Mouse (Mus musculus) testis, adult 2 months (tissue): Measurements from ENCODE around the gene Nab2.

Source experiments
- CTCF ChIP-seq: fragments of 200-500 bp; IDR thresholded peaks from 2 replicates; pipeline ENCODE4 v1.5.1; 2012; ENCODE audit warnings: low read depth, mild to moderate bottlenecking, inconsistent platforms, low read length, moderate library complexity; ENCODE audit not compliant: control insufficient read depth, insufficient read depth, insufficient replicate concordance
- POLR2A ChIP-seq: fragments of 200-500 bp; IDR thresholded peaks from 2 replicates; pipeline ENCODE4 v1.6.1; 2012; ENCODE audit warnings: low read depth, mild to moderate bottlenecking, inconsistent platforms, low read length, moderate library complexity; ENCODE audit not compliant: control insufficient read depth

- no peak for TF ChIP-seq CTCF
- TF ChIP-seq POLR2A = no peak
These were observed 7.6 kb upstream of the Nab2 start for GRCm38 (mm10) chr10:127675859-127676398.
